Comparison of ENCODE assay signal across 14 mouse cellular contexts in genomic region chr14:6426353-6426752, GRCm38 (mm10). TPM values are rescaled to one million over a fixed set of nuclear protein-coding genes. Genes with fewer than 3 reads are reported as not detected.
DNase-seq lines count a peak whose midpoint lies in the region; ATAC-seq and TF ChIP-seq lines count a peak whose summit lies in the region.
"Not testable (repeated sequence)": the region's sequence is repeated elsewhere in the genome, so short reads cannot be mapped to it uniquely, and the experiment has no call there.
"Had no signal": no experiment of that assay in that cellular context is flagged by ENCODE, and none has a peak within 500 bp of the region (broad histone marks: within the 10 kb centered on the region; RNA-seq: fewer than 3 reads in every experiment).

No protein-coding gene starts in this region.

- intact Hi-C loops in gastrocnemius, postnatal 36 days (cut with DNase I); left cerebral cortex, adult 2 months (cut with DNase I): not testable (repeated sequence)

- 29% methylated on average over 22 of the region's 22 CpGs for WGBS in forebrain, embryonic 10.5 days
- 23% methylated on average over 22 of the region's 22 CpGs for WGBS in hindbrain, embryonic 12.5 days
- 13% methylated on average over 22 of the region's 22 CpGs for WGBS in kidney, adult 2 months
- 15% methylated on average over 17 of the region's 22 CpGs for WGBS in midbrain, embryonic 11.5 days

- not testable (repeated sequence) for H3K9me3 ChIP-seq in forebrain, embryonic 10.5 days; hindbrain, embryonic 12.5 days (replicated peaks); midbrain, embryonic 11.5 days (ENCODE audit: control insufficient read depth, low read length)

- peak; percentile 3 for DNase-seq in forebrain, embryonic 10.5 days (ENCODE audit: extremely low spot score, low spot score)
- DNase-seq in gastrocnemius, postnatal 36 days = peak; percentile 5 to 13
- DNase-seq in kidney, adult 2 months = peak; percentile 16
- not testable (repeated sequence) for DNase-seq in left cerebral cortex, adult 2 months (ENCODE audit: extremely low spot score in 1 of 2, low spot score in 2 of 2)
- peak; percentile 53 for DNase-seq in midbrain, embryonic 11.5 days (ENCODE audit: low spot score, missing footprints)
- peak; percentile 0 for DNase-seq in retina, postnatal 1 day

- peak overlapping the region; percentile 56 for H3K27ac ChIP-seq in brown adipose tissue, adult 24 weeks (replicated peaks; ENCODE audit: low read depth, low read length)
- H3K27ac ChIP-seq in forebrain, embryonic 10.5 days; hindbrain, embryonic 12.5 days; kidney, adult 2 months (ENCODE audit: insufficient read depth, low read depth, low read length); left cerebral cortex, adult 2 months; midbrain, embryonic 11.5 days (ENCODE audit: low read depth, low read length): not testable (repeated sequence)

- not testable (repeated sequence) for H3K4me1 ChIP-seq in brown adipose tissue, adult 24 weeks (ENCODE audit: control insufficient read depth, insufficient read depth, insufficient read length, low read length); forebrain, embryonic 10.5 days; hindbrain, embryonic 12.5 days; kidney, adult 2 months (ENCODE audit: control insufficient read depth, insufficient read depth, low read length); midbrain, embryonic 11.5 days (ENCODE audit: control insufficient read depth, insufficient read depth, low read length)

- TF ChIP-seq CTCF in kidney, adult 2 months (conservative IDR thresholded peaks at IDR 0.05; ENCODE audit: insufficient read depth, insufficient read length, low read depth, low read length); left cerebral cortex, adult 2 months (IDR thresholded peaks at IDR 0.05): not testable (repeated sequence)

- H3K4me3 ChIP-seq in brown adipose tissue, adult 24 weeks (ENCODE audit: insufficient read depth, low read depth, low read length); kidney, adult 2 months (ENCODE audit: insufficient read depth, low read depth, low read length); midbrain, embryonic 11.5 days (ENCODE audit: low read depth, low read length): not testable (repeated sequence)
- peak overlapping the region; percentile 40 for H3K4me3 ChIP-seq in forebrain, embryonic 10.5 days
- H3K4me3 ChIP-seq in hindbrain, embryonic 12.5 days = peak overlapping the region; percentile 30
- peak overlapping the region; percentile 26 for H3K4me3 ChIP-seq in left cerebral cortex, adult 2 months

- peak overlapping the region; percentile 50 for H3K4me2 ChIP-seq in hindbrain, embryonic 12.5 days (replicated peaks)
- peak overlapping the region; percentile 30; the same call in 1 of the 2 replicates for H3K4me2 ChIP-seq in midbrain, embryonic 11.5 days

- not testable (repeated sequence) for H3K36me3 ChIP-seq in forebrain, embryonic 10.5 days (replicated peaks); hindbrain, embryonic 12.5 days; kidney, adult 2 months (ENCODE audit: control insufficient read depth, insufficient read depth, low read length); midbrain, embryonic 11.5 days (ENCODE audit: control insufficient read depth, insufficient read depth, low read length)

- not testable (repeated sequence) for ATAC-seq in hindbrain, embryonic 12.5 days (ENCODE audit: low FRiP score); midbrain, embryonic 11.5 days (ENCODE audit: low FRiP score)

- H3K9ac ChIP-seq in hindbrain, embryonic 12.5 days; midbrain, embryonic 11.5 days (ENCODE audit: low read length): not testable (repeated sequence)

- not testable (repeated sequence) for TF ChIP-seq POLR2A in kidney, adult 2 months (IDR thresholded peaks at IDR 0.05; ENCODE audit: low read depth, low read length)

- H3K27me3 ChIP-seq in forebrain, embryonic 10.5 days (ENCODE audit: poor library complexity, severe bottlenecking); hindbrain, embryonic 12.5 days; kidney, adult 2 months (replicated peaks; ENCODE audit: control insufficient read depth, insufficient read depth, low read length); midbrain, embryonic 11.5 days (ENCODE audit: control insufficient read depth, insufficient read depth, low read length): not testable (repeated sequence)

RNA-seq across cellular contexts. Expression of gene Gm3591, which starts 14.1 kb away (rescaled TPM):
- polyA plus RNA-seq in brown adipose tissue, adult 24 weeks (2012; ENCODE audit: insufficient read depth, insufficient read length, missing spikeins) = not detected in 2 replicates
- 0.57 and 1.5 TPM in 2 replicates for polyA plus RNA-seq in forebrain, embryonic 10.5 days (2016; fragmentation: Nextera tagmentation; extraction: Ambion mirVana)
- not detected for total RNA-seq in gastrocnemius, postnatal 36 days (2021)
- 1.3 and 2.6 TPM in 2 replicates for polyA plus RNA-seq in hindbrain, embryonic 12.5 days (2016; fragmentation: Nextera tagmentation; extraction: Ambion mirVana)
- polyA plus RNA-seq in kidney, adult 2 months (2012; rRNA removed) = not detected in 2 replicates
- under 1 TPM in 1 of 2 experiments, not detected in 1; 0.77 TPM for total RNA-seq in left cerebral cortex, adult 2 months (2021)
- 1.0 and 1.1 TPM in 2 replicates for polyA plus RNA-seq in midbrain, embryonic 11.5 days (2014; fragmentation: Nextera tagmentation; extraction: Ambion mirVana)
- total RNA-seq: adrenal gland, postnatal 25 days; megakaryocyte progenitor cell, adult 5-6 weeks had no signal
- polyA plus RNA-seq: large intestine, adult 2 months had no signal

RNA-seq across cellular contexts. Expression of gene Gm3594, which starts 18.1 kb away (rescaled TPM):
- polyA plus RNA-seq in brown adipose tissue, adult 24 weeks (2012; ENCODE audit: insufficient read depth, insufficient read length, missing spikeins) = not detected in 2 replicates
- not detected in 2 replicates for polyA plus RNA-seq in forebrain, embryonic 10.5 days (2016; fragmentation: Nextera tagmentation; extraction: Ambion mirVana)
- not detected for total RNA-seq in gastrocnemius, postnatal 36 days (2021)
- not detected in 2 replicates for polyA plus RNA-seq in hindbrain, embryonic 12.5 days (2016; fragmentation: Nextera tagmentation; extraction: Ambion mirVana)
- not detected in 2 replicates for polyA plus RNA-seq in kidney, adult 2 months (2012; rRNA removed)
- not detected for total RNA-seq in left cerebral cortex, adult 2 months (2021)
- not detected in 2 replicates for polyA plus RNA-seq in midbrain, embryonic 11.5 days (2014; fragmentation: Nextera tagmentation; extraction: Ambion mirVana)
- total RNA-seq: adrenal gland, postnatal 25 days; ES-E14; megakaryocyte progenitor cell, adult 5-6 weeks had no signal
- polyA plus RNA-seq: large intestine, adult 2 months; liver, embryonic 15.5 days; neural tube, embryonic 11.5 days had no signal

RNA-seq across cellular contexts. Expression of gene Gm16440, which starts 36.2 kb away (rescaled TPM):
- polyA plus RNA-seq in brown adipose tissue, adult 24 weeks (2012; ENCODE audit: insufficient read depth, insufficient read length, missing spikeins) = not detected in 2 replicates
- polyA plus RNA-seq in forebrain, embryonic 10.5 days (2016; fragmentation: Nextera tagmentation; extraction: Ambion mirVana) = not detected in 2 replicates
- total RNA-seq in gastrocnemius, postnatal 36 days (2021) = not detected
- polyA plus RNA-seq in hindbrain, embryonic 12.5 days (2016; fragmentation: Nextera tagmentation; extraction: Ambion mirVana) = not detected in 2 replicates
- not detected in 2 replicates for polyA plus RNA-seq in kidney, adult 2 months (2012; rRNA removed)
- not detected for total RNA-seq in left cerebral cortex, adult 2 months (2021)
- polyA plus RNA-seq in midbrain, embryonic 11.5 days (2014; fragmentation: Nextera tagmentation; extraction: Ambion mirVana) = not detected in 2 replicates
- total RNA-seq: adrenal gland, postnatal 25 days; ES-E14; megakaryocyte progenitor cell, adult 5-6 weeks had no signal
- polyA plus RNA-seq: large intestine, adult 2 months; liver, embryonic 15.5 days; neural tube, embryonic 11.5 days had no signal
